ENCODE assay signal across 10 mouse cellular contexts in the genomic region with DNA sequence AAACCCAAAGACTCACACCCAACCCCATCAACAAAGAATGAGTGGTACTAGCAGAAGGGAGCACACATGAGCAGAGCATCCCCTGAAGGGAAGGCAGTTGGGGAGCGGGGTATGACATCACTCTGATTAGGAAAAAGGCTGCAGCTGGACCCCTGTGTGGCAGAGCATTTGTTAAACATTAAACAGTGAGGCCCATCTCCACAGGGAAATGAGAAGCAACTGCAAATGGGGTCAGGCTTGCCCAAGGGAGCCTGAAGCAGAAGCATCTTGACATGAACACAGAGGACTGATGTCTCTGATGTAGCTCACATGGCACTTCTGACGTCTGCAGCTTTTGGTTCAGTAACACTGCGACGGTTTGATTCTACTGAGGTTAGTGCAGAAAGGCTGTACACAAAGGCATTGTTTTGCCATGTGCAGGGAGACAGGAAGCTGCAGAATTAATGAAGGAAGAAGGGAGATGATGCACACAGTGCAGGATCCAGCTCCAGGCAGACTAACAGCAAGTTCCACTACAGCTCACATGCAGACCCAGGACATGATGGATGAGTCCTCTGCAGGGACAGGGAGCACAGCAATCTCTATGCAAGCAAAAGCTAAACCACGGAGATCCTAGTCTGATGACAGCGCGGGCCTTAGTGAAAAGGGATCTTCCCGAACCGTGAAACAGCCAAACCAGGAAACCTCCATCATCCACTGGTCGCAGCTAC.
DNase-seq lines count a peak whose midpoint lies in the region; ATAC-seq and TF ChIP-seq lines count a peak whose summit lies in the region.
"Had no signal": no experiment of that assay in that cellular context is flagged by ENCODE, and none has a peak within 500 bp of the region (broad histone marks: within the 10 kb centered on the region; RNA-seq: fewer than 3 reads in every experiment).

No protein-coding gene starts in this region.

- no peaks in the 10 kb centered on the region for H3K36me3 ChIP-seq in intestine, embryonic 14.5 days (ENCODE audit: control insufficient read depth, insufficient read depth, low read length)
- no peaks in the 10 kb centered on the region for H3K36me3 ChIP-seq in intestine, postnatal 0 days (ENCODE audit: control insufficient read depth, insufficient read depth)
- H3K36me3 ChIP-seq in hindbrain, embryonic 13.5 days = no peaks in the 10 kb centered on the region
- H3K36me3 ChIP-seq in neural tube, embryonic 13.5 days = no peaks in the 10 kb centered on the region

- no peaks in the 10 kb centered on the region for H3K27me3 ChIP-seq in intestine, embryonic 14.5 days (replicated peaks; ENCODE audit: control insufficient read depth, insufficient read depth, low read length)
- no peaks in the 10 kb centered on the region for H3K27me3 ChIP-seq in intestine, postnatal 0 days (replicated peaks; ENCODE audit: control insufficient read depth, insufficient read depth, low read length)
- H3K27me3 ChIP-seq in hindbrain, embryonic 13.5 days = no peaks in the 10 kb centered on the region
- H3K27me3 ChIP-seq in neural tube, embryonic 13.5 days = no peaks in the 10 kb centered on the region

- no peak for ATAC-seq in intestine, embryonic 14.5 days (replicated peaks; ENCODE audit: low FRiP score, low TSS enrichment, low read depth)
- no peak for ATAC-seq in intestine, postnatal 0 days
- ATAC-seq in hindbrain, embryonic 13.5 days (ENCODE audit: low FRiP score) = peak; percentile 86
- peak; percentile 77 for ATAC-seq in neural tube, embryonic 13.5 days (ENCODE audit: low read depth)

- no peak overlapping the region for H3K4me3 ChIP-seq in intestine, embryonic 14.5 days (ENCODE audit: low read depth, low read length)
- no peak overlapping the region for H3K4me3 ChIP-seq in intestine, postnatal 0 days (ENCODE audit: low read depth, low read length)
- no peak overlapping the region for H3K4me3 ChIP-seq in hindbrain, embryonic 13.5 days
- no peak overlapping the region for H3K4me3 ChIP-seq in neural tube, embryonic 13.5 days

- TF ChIP-seq CTCF in intestine, postnatal 0 days (IDR thresholded peaks at IDR 0.05; ENCODE audit: low read depth) = no peak

- H3K4me1 ChIP-seq in intestine, embryonic 14.5 days (replicated peaks; ENCODE audit: control insufficient read depth, insufficient read depth, low read length) = peaks cover 4% of the 10 kb centered on the region; the same call in 1 of the 2 replicates
- no peaks in the 10 kb centered on the region; the same call in 1 of the 2 replicates for H3K4me1 ChIP-seq in intestine, postnatal 0 days (replicated peaks; ENCODE audit: control insufficient read depth, insufficient read depth, low read length)
- peaks cover 12% of the 10 kb centered on the region for H3K4me1 ChIP-seq in hindbrain, embryonic 13.5 days (replicated peaks)
- H3K4me1 ChIP-seq in neural tube, embryonic 13.5 days (replicated peaks) = peaks cover 16% of the 10 kb centered on the region

- H3K27ac ChIP-seq in intestine, embryonic 14.5 days (ENCODE audit: low read depth) = no peak overlapping the region
- no peak overlapping the region for H3K27ac ChIP-seq in intestine, postnatal 0 days (ENCODE audit: low read depth, low read length)
- H3K27ac ChIP-seq in hindbrain, embryonic 13.5 days = peak overlapping the region; percentile 63
- H3K27ac ChIP-seq in neural tube, embryonic 13.5 days (replicated peaks) = 0 out of 2 replicates have a peak overlapping the region, but pooled peaks have one; percentile 23

- 50% methylated on average over 10 of the region's 10 CpGs for WGBS in intestine, embryonic 14.5 days
- WGBS in intestine, postnatal 0 days = 54% methylated on average over 10 of the region's 10 CpGs
- 45% methylated on average over 10 of the region's 10 CpGs for WGBS in hindbrain, embryonic 13.5 days
- 43% methylated on average over 10 of the region's 10 CpGs for WGBS in neural tube, embryonic 13.5 days

- no peaks in the 10 kb centered on the region for H3K9me3 ChIP-seq in intestine, embryonic 14.5 days (ENCODE audit: control insufficient read depth, low read length)
- H3K9me3 ChIP-seq in intestine, postnatal 0 days (ENCODE audit: control insufficient read depth) = no peaks in the 10 kb centered on the region
- H3K9me3 ChIP-seq in hindbrain, embryonic 13.5 days = no peaks in the 10 kb centered on the region
- no peaks in the 10 kb centered on the region for H3K9me3 ChIP-seq in neural tube, embryonic 13.5 days

- no peak overlapping the region for H3K9ac ChIP-seq in intestine, embryonic 14.5 days (ENCODE audit: low read length)
- no peak overlapping the region for H3K9ac ChIP-seq in intestine, postnatal 0 days (ENCODE audit: low read depth, low read length)
- no peak overlapping the region for H3K9ac ChIP-seq in hindbrain, embryonic 13.5 days
- H3K9ac ChIP-seq in neural tube, embryonic 13.5 days = no peak overlapping the region

- no peak overlapping the region for H3K4me2 ChIP-seq in intestine, embryonic 14.5 days (ENCODE audit: low read length)
- no peak overlapping the region for H3K4me2 ChIP-seq in intestine, postnatal 0 days (replicated peaks; ENCODE audit: low read depth)
- no peak overlapping the region for H3K4me2 ChIP-seq in hindbrain, embryonic 13.5 days
- H3K4me2 ChIP-seq in neural tube, embryonic 13.5 days = no peak overlapping the region

- DNase-seq in intestine, embryonic 14.5 days (ENCODE audit: low spot score) = peak; percentile 53
- peak; percentile 27 for DNase-seq in embryo, embryonic 11 days
- no peak for DNase-seq in urinary bladder, adult 18-20 months (ENCODE audit: low spot score in 2 of 2)
- no peak for DNase-seq in thymus, postnatal 10 days (ENCODE audit: low spot score in 2 of 2)
- DNase-seq in c-Kit-positive CD71-positive TER-119-positive erythroid progenitor cells, embryonic 14.5 days (ENCODE audit: low spot score) = no peak
- DNase-seq: kidney, adult 2 months; thymus, adult 18-20 months had no signal

Comparison
In these comparisons a context has a peak if more than half of its experiments do, and no peak if none do; other contexts are left out.
1. ATAC-seq: peak in hindbrain, embryonic 13.5 days (single experiment) and neural tube, embryonic 13.5 days (single experiment); none in intestine, embryonic 14.5 days (single experiment) and intestine, postnatal 0 days (single experiment).
2. DNase-seq: peak in intestine, embryonic 14.5 days (single experiment) and embryo, embryonic 11 days (single experiment); none in urinary bladder, adult 18-20 months (0 of 2), thymus, postnatal 10 days (0 of 2) and c-Kit-positive CD71-positive TER-119-positive erythroid progenitor cells, embryonic 14.5 days (single experiment).
3. H3K27ac ChIP-seq: peak in hindbrain, embryonic 13.5 days (single experiment) and neural tube, embryonic 13.5 days (single experiment); none in intestine, embryonic 14.5 days (single experiment) and intestine, postnatal 0 days (single experiment).